Mouse (Mus musculus) embryonic facial prominence, embryonic 13.5 days (tissue): Measurements from ENCODE around the gene Epyc. TPM values are rescaled to one million over a fixed set of nuclear protein-coding genes. Genes with fewer than 3 reads are reported as not detected.

Experiments
- ATAC-seq: fragments of 200-750 bp; cut with Nextera tagmentation; 2 replicates; pipeline ENCODE4 v1.8.0; 2017; ENCODE audit warnings: low read depth; ENCODE audit not compliant: insufficient number of reproducible peaks, insufficient read depth, low FRiP score, low TSS enrichment
- H3K27ac ChIP-seq: fragments of 300-500 bp; sonication (generic); 2 replicates; pipeline ENCODE4 v1.5.1; 2015; ENCODE audit warnings: moderate library complexity, mild to moderate bottlenecking, inconsistent platforms
- H3K27me3 ChIP-seq: fragments of 300-500 bp; sonication (generic); 2 replicates; pipeline ENCODE4 v1.6.1; 2015; ENCODE audit warnings: mild to moderate bottlenecking, inconsistent platforms
- H3K36me3 ChIP-seq: fragments of 300-500 bp; sonication (generic); 2 replicates; pipeline ENCODE4 v1.6.1; 2015; ENCODE audit warnings: mild to moderate bottlenecking, inconsistent platforms
- H3K4me1 ChIP-seq: fragments of 300-500 bp; sonication (generic); 2 replicates; pipeline ENCODE4 v1.6.1; 2015; ENCODE audit warnings: inconsistent platforms
- H3K4me2 ChIP-seq: fragments of 300-500 bp; sonication (generic); 2 replicates; pipeline ENCODE4 v1.6.1; 2015; ENCODE audit warnings: moderate library complexity, mild to moderate bottlenecking, inconsistent platforms
- H3K4me3 ChIP-seq: fragments of 300-500 bp; sonication (generic); 2 replicates; pipeline ENCODE4 v1.5.1; 2015; ENCODE audit warnings: mild to moderate bottlenecking, inconsistent platforms
- H3K9ac ChIP-seq: fragments of 300-500 bp; sonication (generic); 2 replicates; pipeline ENCODE4 v1.6.1; 2015; ENCODE audit warnings: mild to moderate bottlenecking, inconsistent platforms
- H3K9me3 ChIP-seq: fragments of 300-500 bp; sonication (generic); 2 replicates; pipeline ENCODE4 v1.6.1; 2016; ENCODE audit warnings: inconsistent platforms
- WGBS: fragments of 180-500 bp; shearing (Covaris S2); methylation state at CpG from one replicate; pipeline ENCODE4 v1.1.7; 2015; ENCODE audit warnings: mixed read lengths; 5-methylcytosine and 5-hydroxymethylcytosine counted together
- polyA plus RNA-seq: library from polyadenylated mRNA; unstranded; fragments of >200 nt; fragmentation: Nextera tagmentation; extraction: Ambion mirVana; gene quantifications from 2 replicates; pipeline ENCODE4 v1.2.1, GENCODE M21; 2015

Gene Epyc
- polyA plus RNA-seq, 1 experiment from 2014 or later = 2.6 TPM

DNA sequence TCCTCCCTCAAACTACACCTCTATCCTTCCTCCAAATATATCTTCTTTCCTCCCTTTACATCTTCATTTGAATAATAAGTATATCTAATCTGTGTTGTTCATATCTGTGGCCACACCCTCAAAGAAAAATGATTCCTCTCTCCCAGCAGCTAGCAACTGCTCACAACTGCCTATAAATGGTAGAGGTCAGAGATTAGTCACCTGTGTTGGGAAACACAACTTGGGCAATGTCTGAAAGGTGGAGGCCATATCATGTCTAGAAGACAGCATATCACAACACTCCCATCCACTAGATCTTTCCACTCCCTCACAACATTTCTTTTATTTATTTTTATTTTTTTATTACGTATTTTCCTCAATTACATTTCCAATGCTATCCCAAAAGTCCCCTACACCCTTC lies 15.6 kb downstream of the Epyc start:
- no peak overlapping the region for H3K4me3 ChIP-seq
- H3K4me1 ChIP-seq = no peaks in the 10 kb centered on the region
- H3K9me3 ChIP-seq = no peaks in the 10 kb centered on the region
- no peaks in the 10 kb centered on the region for H3K36me3 ChIP-seq
- H3K27me3 ChIP-seq = no peaks in the 10 kb centered on the region
- no peak overlapping the region for H3K9ac ChIP-seq
- no peak overlapping the region for H3K27ac ChIP-seq
- ATAC-seq = no peak
- no peak overlapping the region for H3K4me2 ChIP-seq
- 76% methylated on average over 1 of the region's 1 CpGs for WGBS

DNA sequence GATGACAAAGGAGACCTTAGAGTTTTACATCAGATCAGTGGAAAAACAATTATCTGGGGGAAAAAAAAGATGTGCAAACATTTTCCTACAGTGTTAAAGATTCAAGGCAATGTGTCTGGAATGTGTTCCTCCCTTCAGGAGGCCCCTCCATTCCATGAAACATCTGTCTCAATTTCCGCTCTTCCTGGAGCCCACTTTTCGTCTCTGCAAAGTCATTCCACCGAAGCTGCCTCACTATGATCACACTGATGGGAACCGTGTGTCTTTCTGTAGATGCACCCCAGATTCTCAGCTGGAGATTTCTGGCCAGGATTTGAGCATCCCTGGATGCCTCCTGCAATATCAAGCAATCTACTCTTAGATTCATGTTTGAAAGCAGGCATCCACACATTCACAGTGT lies 24.8 kb downstream of the Epyc start:
- H3K36me3 ChIP-seq = no peaks in the 10 kb centered on the region

DNA sequence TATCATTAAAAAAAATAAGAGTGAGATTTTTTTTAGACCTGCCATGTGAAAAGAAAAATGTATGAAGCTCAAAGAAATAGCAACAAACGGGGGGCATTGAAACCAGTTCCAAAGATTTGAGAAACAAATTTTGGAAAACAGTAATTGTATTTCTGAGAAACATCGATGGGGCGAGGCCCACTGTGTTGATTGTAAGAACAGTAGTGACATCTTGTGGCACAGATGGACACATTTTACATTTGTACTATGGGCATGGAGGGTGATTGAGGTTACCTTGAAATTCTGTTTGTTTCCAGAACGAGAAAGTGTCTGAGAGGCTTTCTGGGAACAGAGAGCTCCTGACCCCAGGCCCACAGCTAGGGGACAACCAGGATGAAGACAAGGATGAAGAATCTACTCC lies 26.3 kb downstream of the Epyc start:
- ATAC-seq = no peak
- WGBS = 33% methylated on average over 4 of the region's 4 CpGs
- Histone ChIP-seq H3K4me2 (no peak overlapping the region), H3K4me3 (no peak overlapping the region), H3K27ac (no peak overlapping the region), H3K4me1 (peaks cover 9% of the 10 kb centered on the region), H3K9ac (no peak overlapping the region), H3K27me3 (no peaks in the 10 kb centered on the region), H3K36me3 (no peaks in the 10 kb centered on the region), H3K9me3 (no peaks in the 10 kb centered on the region; the same call in 1 of the 2 replicates)

More for the DNA sequence above, 24.8 kb downstream of the Epyc start:
- H3K4me1 ChIP-seq = peaks cover 9% of the 10 kb centered on the region
- no peaks in the 10 kb centered on the region for H3K27me3 ChIP-seq
- H3K4me3 ChIP-seq = no peak overlapping the region
- no peak overlapping the region for H3K9ac ChIP-seq
- 27% methylated on average over 4 of the region's 4 CpGs for WGBS
- ATAC-seq = no peak
- peak overlapping the region; percentile 55; the same call in 1 of the 2 replicates for H3K27ac ChIP-seq
- H3K9me3 ChIP-seq = no peaks in the 10 kb centered on the region; the same call in 1 of the 2 replicates
- no peak overlapping the region for H3K4me2 ChIP-seq

DNA sequence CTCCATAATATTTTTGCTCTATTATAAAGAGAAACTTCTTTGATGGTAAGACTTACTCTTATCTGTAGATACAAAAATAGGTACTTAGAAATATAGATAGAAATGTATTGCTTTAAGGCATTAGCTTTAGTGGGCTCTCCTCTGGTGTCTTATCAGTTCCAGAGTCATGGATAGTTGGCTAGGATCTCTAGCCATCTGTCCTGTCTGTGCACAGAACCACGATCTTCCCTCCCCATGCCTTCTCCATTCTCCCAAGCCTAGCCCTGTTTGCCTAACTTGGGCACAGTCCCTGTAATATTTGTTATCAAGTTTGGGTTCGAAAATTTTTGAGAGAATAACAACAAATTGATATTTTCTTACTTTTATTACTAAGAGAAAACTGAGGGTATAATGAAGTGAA lies 29.4 kb downstream of the Epyc start:
- H3K4me1 ChIP-seq = peaks cover 6% of the 10 kb centered on the region
- H3K9me3 ChIP-seq = no peaks in the 10 kb centered on the region
- H3K4me2 ChIP-seq = no peak overlapping the region
- no peaks in the 10 kb centered on the region for H3K36me3 ChIP-seq
- no peak overlapping the region for H3K9ac ChIP-seq
- no peak for ATAC-seq
- H3K4me3 ChIP-seq = no peak overlapping the region
- H3K27ac ChIP-seq = no peak overlapping the region
- no peaks in the 10 kb centered on the region for H3K27me3 ChIP-seq
- WGBS = 77% methylated on average over 2 of the region's 2 CpGs

DNA sequence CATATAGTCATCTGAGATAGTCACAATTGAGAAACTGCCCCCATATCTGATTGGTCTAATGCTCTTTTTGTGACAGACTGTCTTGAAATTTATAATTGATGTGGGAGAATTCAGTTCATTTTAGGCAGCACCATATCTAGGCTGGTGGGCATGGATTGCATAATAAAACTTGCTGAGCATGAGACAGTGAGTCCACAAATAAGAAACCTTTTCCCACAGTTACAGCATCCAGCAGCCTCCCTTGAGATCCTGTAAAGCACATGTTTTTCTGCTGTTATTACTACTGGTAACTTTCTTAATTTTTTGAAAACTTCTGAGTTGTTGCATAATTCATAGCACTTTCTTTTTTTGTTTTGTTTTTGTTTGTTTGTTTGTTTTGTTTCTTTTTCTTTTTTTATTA lies 39.1 kb downstream of the Epyc start:
- H3K27ac ChIP-seq = no peak overlapping the region
- no peaks in the 10 kb centered on the region for H3K4me1 ChIP-seq
- ATAC-seq = no peak
- H3K9ac ChIP-seq = no peak overlapping the region
- H3K36me3 ChIP-seq = no peaks in the 10 kb centered on the region
- H3K4me3 ChIP-seq = no peak overlapping the region
- H3K4me2 ChIP-seq = no peak overlapping the region
- no peaks in the 10 kb centered on the region for H3K27me3 ChIP-seq
- H3K9me3 ChIP-seq = no peaks in the 10 kb centered on the region

DNA sequence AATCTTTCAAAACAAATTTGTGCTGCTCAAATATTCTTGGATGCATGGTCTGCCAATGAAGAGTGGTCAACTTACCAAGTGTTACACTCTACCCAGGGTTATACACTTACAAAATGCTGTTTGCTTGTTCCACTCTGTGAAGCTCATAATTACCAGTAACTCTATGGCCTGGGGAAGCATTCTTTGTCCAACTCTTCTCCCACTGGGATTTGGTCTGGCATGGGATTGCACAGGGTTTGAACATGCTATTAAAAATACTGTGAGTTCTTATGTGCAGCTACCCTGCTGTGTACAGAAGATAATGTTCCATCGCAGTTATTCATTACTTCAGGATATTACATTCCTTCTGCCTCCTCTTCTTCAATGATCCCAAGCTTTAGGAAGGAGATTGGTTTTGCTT lies 43.3 kb downstream of the Epyc start:
- Histone ChIP-seq H3K4me3 (no peak overlapping the region), H3K9ac (no peak overlapping the region), H3K27me3 (no peaks in the 10 kb centered on the region), H3K9me3 (no peaks in the 10 kb centered on the region), H3K4me1 (peaks cover 5% of the 10 kb centered on the region; the same call in 1 of the 2 replicates), H3K27ac (no peak overlapping the region), H3K4me2 (no peak overlapping the region), H3K36me3 (no peaks in the 10 kb centered on the region)
- 85% methylated on average over 1 of the region's 1 CpGs for WGBS
- no peak for ATAC-seq

DNA sequence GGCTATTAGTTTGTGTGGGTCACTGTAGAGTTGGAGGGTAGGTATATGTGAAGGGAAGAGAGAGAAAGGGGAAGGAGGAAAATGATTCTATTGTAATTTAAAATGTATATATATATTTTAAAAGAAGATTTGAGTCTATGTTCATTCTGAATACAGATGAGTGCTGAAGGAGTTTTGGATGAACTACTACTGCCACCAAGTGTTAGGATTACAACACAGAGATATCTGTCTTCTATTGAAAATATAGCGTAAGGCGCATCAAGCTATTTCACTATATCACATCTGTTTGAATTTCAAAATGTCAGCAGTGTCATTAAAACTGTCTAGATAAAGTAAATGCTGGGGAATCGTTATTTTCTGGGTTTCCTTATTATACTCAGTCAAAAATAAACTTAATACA lies 45.6 kb downstream of the Epyc start:
- Histone ChIP-seq H3K9ac (no peak overlapping the region), H3K27ac (no peak overlapping the region), H3K4me3 (no peak overlapping the region), H3K4me2 (no peak overlapping the region), H3K4me1 (peaks cover 5% of the 10 kb centered on the region; the same call in 1 of the 2 replicates), H3K36me3 (no peaks in the 10 kb centered on the region), H3K9me3 (peaks cover 5% of the 10 kb centered on the region; the same call in 1 of the 2 replicates), H3K27me3 (no peaks in the 10 kb centered on the region)
- 68% methylated on average over 3 of the region's 3 CpGs for WGBS
- no peak for ATAC-seq

DNA sequence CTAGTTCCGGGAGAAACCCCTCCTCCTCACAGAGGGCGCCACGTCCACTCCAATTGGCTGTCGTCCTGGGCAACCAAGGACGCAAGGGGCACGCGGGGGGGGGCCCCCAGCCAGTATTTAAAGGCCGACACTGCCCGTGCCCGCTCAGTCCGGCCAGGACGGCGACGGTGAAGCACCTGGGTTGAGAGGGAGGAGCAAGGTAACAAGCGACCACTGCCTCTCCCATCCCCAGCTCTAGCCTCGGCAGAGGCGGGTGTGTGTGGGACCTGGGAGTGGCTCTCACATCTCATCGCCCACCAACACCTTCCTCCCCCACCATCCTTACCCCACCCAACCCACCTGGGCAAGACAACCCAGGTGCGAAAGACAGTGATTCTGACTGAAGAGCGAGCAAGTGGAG lies 49.0 kb downstream of the Epyc start, which contains the start of gene Ccer1:
Gene Ccer1 (plus strand): TSS at position 147 of the 400 bp plus-strand sequence.
- 74% methylated on average over 20 of the region's 20 CpGs for WGBS

DNA sequence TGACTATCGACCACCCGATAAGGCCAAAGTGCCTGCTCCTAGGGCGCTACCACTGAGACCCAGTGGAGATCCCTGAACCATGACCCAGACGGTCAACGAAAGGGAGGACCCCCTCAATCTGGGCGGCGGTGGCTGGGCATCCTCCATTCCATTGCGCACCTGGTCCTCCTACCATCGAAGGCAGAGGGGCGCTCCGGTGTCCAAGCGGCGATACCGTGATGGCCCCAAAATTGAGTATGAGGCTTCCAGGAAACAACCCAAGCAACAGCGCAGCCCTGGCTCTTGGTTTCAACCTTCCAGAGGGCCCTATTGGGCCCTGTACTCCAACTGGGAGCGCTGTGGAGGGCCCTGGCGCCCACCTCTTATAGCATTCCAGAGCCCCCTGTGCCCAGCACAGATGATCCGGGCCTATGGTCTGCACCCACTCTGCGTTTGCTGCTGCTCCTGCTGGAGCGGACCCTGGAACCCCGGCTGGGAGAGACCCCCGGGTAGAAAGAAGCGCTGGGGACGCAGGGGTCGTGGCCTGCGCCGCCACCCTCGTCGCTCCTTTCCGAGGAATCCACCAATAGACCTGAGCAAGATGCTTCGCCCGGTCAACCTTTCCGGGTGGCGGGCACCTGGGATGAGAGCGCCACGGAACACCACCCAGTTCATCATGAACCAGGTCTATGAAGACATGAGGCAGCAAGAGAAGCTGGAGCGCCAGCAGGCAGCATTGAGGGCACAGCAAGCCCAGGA lies 49.7 kb downstream of the Epyc start:
- no peak overlapping the region for H3K9ac ChIP-seq
- H3K4me3 ChIP-seq = no peak overlapping the region
- peaks cover 5% of the 10 kb centered on the region; the same call in 1 of the 2 replicates for H3K9me3 ChIP-seq
- no peaks in the 10 kb centered on the region for H3K36me3 ChIP-seq
- no peak overlapping the region for H3K27ac ChIP-seq
- no peaks in the 10 kb centered on the region for H3K27me3 ChIP-seq
- 92% methylated on average over 37 of the region's 37 CpGs for WGBS
- no peak for ATAC-seq
- H3K4me2 ChIP-seq = no peak overlapping the region
- H3K4me1 ChIP-seq = peaks cover 5% of the 10 kb centered on the region; the same call in 1 of the 2 replicates

More for the DNA sequence above, 49.0 kb downstream of the Epyc start, which contains the start of gene Ccer1:
- peak; percentile 48; the same call in 1 of the 2 replicates for ATAC-seq
- H3K4me1 ChIP-seq = peaks cover 5% of the 10 kb centered on the region; the same call in 1 of the 2 replicates
- no peak within 1 kb of the TSS for H3K9ac ChIP-seq
- H3K36me3 ChIP-seq = no peaks in the 10 kb centered on the region
- no peak within 1 kb of the TSS for H3K4me3 ChIP-seq
- H3K27ac ChIP-seq = no peak within 1 kb of the TSS
- no peak within 1 kb of the TSS for H3K4me2 ChIP-seq
- peaks cover 5% of the 10 kb centered on the region; the same call in 1 of the 2 replicates for H3K9me3 ChIP-seq
- no peaks in the 10 kb centered on the region for H3K27me3 ChIP-seq

DNA sequence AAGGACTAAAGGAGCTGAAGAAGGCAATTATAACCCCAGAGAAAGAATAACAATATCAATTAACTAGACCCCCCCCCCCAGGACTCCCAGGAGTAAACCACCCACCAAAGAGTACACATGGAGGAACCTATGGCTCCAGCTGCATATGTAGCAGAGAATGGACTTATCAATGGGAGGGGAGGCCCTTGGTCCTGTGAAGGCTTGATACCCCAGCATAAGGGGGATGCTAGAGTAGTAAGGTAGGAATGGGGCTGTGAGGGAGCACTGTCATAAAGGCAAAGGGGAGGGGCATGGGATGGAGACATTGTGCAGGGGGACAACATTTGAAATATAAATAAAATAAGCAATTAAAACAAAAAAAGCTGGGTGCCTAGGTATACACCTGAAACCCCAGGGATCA lies 58.5 kb downstream of the Epyc start:
- H3K4me1 ChIP-seq = no peaks in the 10 kb centered on the region
- ATAC-seq = no peak

DNA sequence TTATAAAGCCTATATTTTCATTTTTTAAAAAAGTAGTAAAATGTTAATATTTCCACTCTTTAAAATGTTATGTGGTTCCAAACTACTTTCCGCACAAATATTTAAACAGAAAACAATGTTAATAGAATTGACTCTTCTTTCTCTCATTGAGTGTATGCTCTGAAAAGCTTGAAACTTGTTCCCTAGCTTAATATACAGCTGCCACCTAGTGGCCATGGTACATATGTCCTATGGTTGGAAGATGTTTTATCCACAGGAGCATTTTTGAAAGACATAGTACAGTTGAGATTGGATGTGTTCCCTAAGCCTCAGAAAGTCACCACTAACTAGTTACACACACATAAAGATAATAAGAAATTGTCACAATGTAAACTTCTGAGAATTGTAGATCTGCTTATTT lies 60.7 kb downstream of the Epyc start:
- ATAC-seq = no peak
- H3K9ac ChIP-seq = no peak overlapping the region
- no peaks in the 10 kb centered on the region for H3K9me3 ChIP-seq
- no peaks in the 10 kb centered on the region for H3K4me1 ChIP-seq
- H3K4me2 ChIP-seq = no peak overlapping the region
- no peak overlapping the region for H3K27ac ChIP-seq
- H3K27me3 ChIP-seq = no peaks in the 10 kb centered on the region
- no peak overlapping the region for H3K4me3 ChIP-seq
- no peaks in the 10 kb centered on the region for H3K36me3 ChIP-seq
- WGBS = 56% methylated on average over 1 of the region's 1 CpGs

More for the DNA sequence above, 58.5 kb downstream of the Epyc start:
- no peak overlapping the region for H3K27ac ChIP-seq
- no peak overlapping the region for H3K4me2 ChIP-seq
- no peaks in the 10 kb centered on the region for H3K36me3 ChIP-seq
- H3K27me3 ChIP-seq = no peaks in the 10 kb centered on the region
- H3K9ac ChIP-seq = no peak overlapping the region
- H3K9me3 ChIP-seq = no peaks in the 10 kb centered on the region
- H3K4me3 ChIP-seq = no peak overlapping the region

DNA sequence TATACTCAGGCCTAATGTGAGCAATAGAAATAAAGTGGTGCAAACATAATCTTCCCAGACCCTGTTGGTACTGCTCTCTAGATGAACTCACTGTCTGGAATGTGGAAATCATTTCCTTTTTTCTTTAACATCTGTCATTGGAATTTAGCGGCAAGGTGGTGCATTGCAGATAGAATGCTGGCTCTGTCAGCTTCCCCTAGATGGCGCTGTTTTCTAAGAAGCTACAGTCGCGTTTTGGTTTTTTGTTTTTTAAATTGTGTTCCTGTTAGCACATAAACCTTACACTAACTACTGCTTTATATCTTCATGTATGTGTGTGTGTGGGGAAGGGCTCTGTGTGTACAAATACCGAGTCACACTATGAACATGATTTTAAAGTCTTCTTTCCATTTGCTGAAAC lies 68.8 kb downstream of the Epyc start:
- no peaks in the 10 kb centered on the region for H3K4me1 ChIP-seq
- H3K27ac ChIP-seq = no peak overlapping the region
- WGBS = 2% methylated on average over 5 of the region's 5 CpGs
- ATAC-seq = no peak
- no peak overlapping the region for H3K4me2 ChIP-seq
- H3K36me3 ChIP-seq = no peaks in the 10 kb centered on the region
- no peak overlapping the region for H3K4me3 ChIP-seq
- no peaks in the 10 kb centered on the region for H3K9me3 ChIP-seq
- no peak overlapping the region for H3K9ac ChIP-seq
- no peaks in the 10 kb centered on the region for H3K27me3 ChIP-seq
